Mouse (Mus musculus) forebrain, embryonic 13.5 days (tissue): ENCODE measurements around the gene Fam163a. TPM values are rescaled to one million over a fixed set of nuclear protein-coding genes. Genes with fewer than 3 reads are reported as not detected.
A peak's percentile ranks its signal among the peaks of the same experiment; 100 is the strongest.

ENCODE experiments used
- ATAC-seq: fragments of 200-750 bp; cut with Nextera tagmentation; 2 replicates; pipeline ENCODE4 v1.8.0; 2017
- H3K27ac ChIP-seq: fragments of 300-500 bp; sonication (generic); 2 replicates; pipeline ENCODE4 v1.5.1; 2015; ENCODE audit warnings: inconsistent platforms, mild to moderate bottlenecking, moderate library complexity
- H3K27me3 ChIP-seq: fragments of 300-500 bp; sonication (generic); 2 replicates; pipeline ENCODE4 v1.6.1; 2015; ENCODE audit warnings: mild to moderate bottlenecking, inconsistent platforms
- H3K36me3 ChIP-seq: fragments of 300-500 bp; sonication (generic); 2 replicates; pipeline ENCODE4 v1.6.1; 2015; ENCODE audit warnings: mild to moderate bottlenecking, inconsistent platforms; ENCODE audit not compliant: poor library complexity, severe bottlenecking
- H3K4me1 ChIP-seq: fragments of 300-500 bp; sonication (generic); 2 replicates; pipeline ENCODE4 v1.6.1; 2015; ENCODE audit warnings: inconsistent platforms
- H3K4me2 ChIP-seq: fragments of 300-500 bp; sonication (generic); 2 replicates; pipeline ENCODE4 v1.6.1; 2015; ENCODE audit warnings: inconsistent platforms, mild to moderate bottlenecking, moderate library complexity
- H3K4me3 ChIP-seq: fragments of 300-500 bp; sonication (generic); 2 replicates; pipeline ENCODE4 v1.5.1; 2015; ENCODE audit warnings: mild to moderate bottlenecking, inconsistent platforms
- H3K9ac ChIP-seq: fragments of 300-500 bp; sonication (generic); 2 replicates; pipeline ENCODE4 v1.6.1; 2015; ENCODE audit warnings: mild to moderate bottlenecking, inconsistent platforms
- H3K9me3 ChIP-seq: fragments of 300-500 bp; sonication (generic); replicated peaks from 2 replicates; pipeline ENCODE4 v1.6.1; 2016; ENCODE audit warnings: inconsistent platforms
- WGBS: fragments of 180-500 bp; shearing (Covaris S2); methylation state at CpG from one replicate; pipeline ENCODE4 v1.1.7; 2015; 5-methylcytosine and 5-hydroxymethylcytosine counted together
- polyA plus RNA-seq: library from polyadenylated mRNA; unstranded; fragments of >200 nt; fragmentation: Nextera tagmentation; extraction: Ambion mirVana; gene quantifications from 2 replicates; pipeline ENCODE4 v1.2.1, GENCODE M21; 2015

Gene Fam163a
- polyA plus RNA-seq, 1 experiment from 2014 or later = 2.1 TPM

DNA sequence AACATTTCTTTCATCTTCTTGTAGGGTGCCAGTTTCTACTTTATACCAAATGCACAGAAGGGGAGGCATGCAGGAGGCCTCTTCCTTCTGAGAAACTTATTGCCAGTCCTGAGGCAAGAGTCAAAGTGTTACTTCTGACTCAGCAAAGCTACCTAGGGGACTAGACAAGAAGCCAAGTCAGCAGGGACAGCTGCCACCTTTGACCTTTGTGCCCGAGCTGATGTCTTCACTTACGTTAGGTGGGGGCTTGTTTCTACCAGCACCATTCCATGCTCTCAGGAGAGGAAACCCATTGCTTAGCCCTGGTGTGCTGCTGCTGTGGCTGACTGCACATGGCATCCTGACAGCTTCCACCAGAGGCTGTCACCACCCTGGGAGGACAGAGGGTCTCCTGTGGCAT lies 16.5 kb upstream of the Fam163a start:
- H3K27ac ChIP-seq = no peak overlapping the region
- 54% methylated on average over 2 of the region's 2 CpGs for WGBS

DNA sequence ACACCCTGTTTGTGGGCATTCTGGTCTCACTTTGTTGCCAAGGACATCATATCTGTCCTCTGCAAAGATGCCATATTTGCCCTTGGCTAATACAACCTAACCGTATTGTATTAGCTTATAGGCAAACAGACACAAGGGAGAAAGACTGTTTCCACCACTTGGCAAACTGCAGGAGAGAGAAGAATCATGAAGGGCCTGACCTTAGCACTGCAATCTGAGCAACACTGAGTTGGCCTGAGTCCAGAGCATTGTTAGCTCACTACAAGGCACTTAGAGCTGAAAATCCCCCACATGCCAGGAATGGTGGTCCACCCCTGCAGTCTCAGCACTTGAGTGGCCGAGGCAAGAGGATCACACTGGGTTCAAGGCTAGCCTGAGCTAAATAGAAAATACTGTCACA lies 13.7 kb upstream of the Fam163a start:
- no peak for ATAC-seq
- no peaks in the 10 kb centered on the region for H3K9me3 ChIP-seq

More for the DNA sequence above, 16.5 kb upstream of the Fam163a start:
- Histone ChIP-seq H3K27me3 (no peaks in the 10 kb centered on the region), H3K36me3 (no peaks in the 10 kb centered on the region), H3K4me2 (no peak overlapping the region), H3K4me3 (no peak overlapping the region), H3K9ac (no peak overlapping the region), H3K9me3 (no peaks in the 10 kb centered on the region), H3K4me1 (peaks cover 12% of the 10 kb centered on the region; the same call in 1 of the 2 replicates)
- ATAC-seq = no peak

DNA sequence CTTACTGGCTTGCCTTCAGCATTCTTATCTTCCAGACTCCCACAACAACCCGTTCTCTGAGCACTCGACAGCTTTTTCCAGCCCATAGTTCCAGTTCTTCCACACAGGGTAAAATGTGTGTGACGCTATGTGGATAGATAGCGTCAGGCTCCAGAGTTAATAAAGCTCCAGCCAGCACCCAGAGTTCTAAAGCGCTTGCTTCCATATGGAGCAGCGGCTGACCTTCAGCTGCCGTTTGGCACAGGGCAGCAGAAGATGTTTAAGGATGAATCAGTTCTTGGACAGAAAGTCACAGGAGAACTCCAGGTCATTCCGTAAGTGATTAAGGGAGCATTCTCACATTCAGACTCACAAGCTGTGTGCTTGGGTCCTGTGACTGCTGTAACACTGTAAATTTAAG lies 13.1 kb upstream of the Fam163a start:
- Histone ChIP-seq H3K27ac (no peak overlapping the region), H3K36me3 (no peaks in the 10 kb centered on the region), H3K27me3 (0 out of 2 replicates have a peak, but pooled peaks cover 2% of the 10 kb centered on the region), H3K4me1 (peaks cover 11% of the 10 kb centered on the region; the same call in 1 of the 2 replicates), H3K9ac (no peak overlapping the region), H3K4me3 (no peak overlapping the region), H3K9me3 (no peaks in the 10 kb centered on the region), H3K4me2 (no peak overlapping the region)
- ATAC-seq = no peak
- WGBS = 87% methylated on average over 8 of the region's 8 CpGs

More for the DNA sequence above, 13.7 kb upstream of the Fam163a start:
- peaks cover 12% of the 10 kb centered on the region; the same call in 1 of the 2 replicates for H3K4me1 ChIP-seq
- no peaks in the 10 kb centered on the region for H3K36me3 ChIP-seq
- H3K4me3 ChIP-seq = no peak overlapping the region
- H3K4me2 ChIP-seq = no peak overlapping the region
- H3K9ac ChIP-seq = no peak overlapping the region
- H3K27ac ChIP-seq = no peak overlapping the region
- 90% methylated on average over 2 of the region's 2 CpGs for WGBS
- 0 out of 2 replicates have a peak, but pooled peaks cover 2% of the 10 kb centered on the region for H3K27me3 ChIP-seq

DNA sequence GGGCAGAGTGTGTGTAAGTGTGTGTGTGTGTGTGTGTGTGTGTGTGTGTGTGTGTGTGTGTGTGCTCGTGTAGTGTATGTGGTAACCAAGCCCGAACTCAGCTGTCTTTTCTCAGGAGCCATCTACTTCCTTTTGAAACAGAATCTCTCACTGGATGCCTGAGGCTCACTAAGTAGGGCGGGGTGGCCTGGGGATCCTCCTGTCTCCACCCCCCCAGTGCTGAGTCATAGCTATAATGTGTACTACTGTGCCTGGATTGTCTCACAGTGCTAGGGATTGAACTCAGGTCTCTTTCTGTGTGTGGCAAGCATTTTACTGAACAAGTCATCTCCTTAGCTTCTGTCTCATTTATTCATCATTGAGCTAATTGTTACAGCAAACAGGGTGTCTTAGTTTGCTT lies 12.6 kb upstream of the Fam163a start:
- 86% methylated on average over 3 of the region's 3 CpGs for WGBS
- Histone ChIP-seq H3K9ac (no peak overlapping the region), H3K4me3 (no peak overlapping the region), H3K27ac (no peak overlapping the region), H3K36me3 (no peaks in the 10 kb centered on the region), H3K4me2 (no peak overlapping the region), H3K4me1 (0 out of 2 replicates have a peak, but pooled peaks cover 5% of the 10 kb centered on the region), H3K27me3 (0 out of 2 replicates have a peak, but pooled peaks cover 2% of the 10 kb centered on the region), H3K9me3 (no peaks in the 10 kb centered on the region)
- ATAC-seq = no peak

DNA sequence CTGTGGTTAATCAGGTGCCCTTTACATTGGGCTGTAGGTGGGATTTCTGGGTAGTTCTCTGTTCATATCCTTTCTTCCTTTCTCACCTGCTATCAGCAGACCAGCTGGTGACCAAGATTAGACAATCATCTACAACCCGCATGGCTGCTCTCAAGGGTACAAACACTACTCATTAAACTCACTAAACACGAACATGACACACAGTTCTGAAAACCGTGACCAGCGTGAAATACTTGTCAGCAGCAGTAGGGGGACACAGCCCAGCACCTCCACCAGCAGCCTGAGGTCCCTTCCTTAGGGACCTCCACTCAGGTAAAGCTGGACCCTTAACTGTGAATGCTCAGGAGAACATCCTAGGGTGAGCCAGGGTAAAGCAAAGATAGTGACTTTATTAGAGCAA lies 11.4 kb upstream of the Fam163a start:
- 68% methylated on average over 4 of the region's 4 CpGs for WGBS

DNA sequence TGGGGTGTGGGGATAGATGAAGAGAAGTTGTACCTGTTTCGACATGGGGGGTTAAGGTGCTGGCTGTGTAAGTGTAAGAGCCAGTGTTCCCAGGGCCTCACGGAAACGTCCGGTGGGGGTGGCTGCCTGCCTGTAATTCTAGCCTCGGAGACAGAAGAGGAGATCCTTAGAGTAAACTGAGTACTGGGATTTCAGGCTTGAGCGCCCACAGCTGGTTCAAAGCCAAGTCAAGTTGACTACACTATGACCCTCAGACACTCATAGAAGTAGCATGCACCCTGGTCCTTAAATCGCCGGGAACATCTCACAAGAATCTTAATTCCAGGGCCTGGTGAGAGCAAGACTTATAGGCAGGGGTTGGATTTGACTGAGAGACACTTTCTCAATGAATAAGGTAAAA lies 9.8 kb upstream of the Fam163a start:
- Histone ChIP-seq H3K4me2 (no peak overlapping the region), H3K27ac (no peak overlapping the region), H3K9ac (no peak overlapping the region), H3K9me3 (no peaks in the 10 kb centered on the region), H3K36me3 (no peaks in the 10 kb centered on the region), H3K27me3 (0 out of 2 replicates have a peak, but pooled peaks cover 2% of the 10 kb centered on the region), H3K4me3 (no peak overlapping the region), H3K4me1 (no peaks in the 10 kb centered on the region)
- ATAC-seq = no peak
- WGBS = 84% methylated on average over 8 of the region's 8 CpGs

More for the DNA sequence above, 11.4 kb upstream of the Fam163a start:
- H3K27me3 ChIP-seq = 0 out of 2 replicates have a peak, but pooled peaks cover 2% of the 10 kb centered on the region
- H3K9me3 ChIP-seq = no peaks in the 10 kb centered on the region
- H3K27ac ChIP-seq = no peak overlapping the region
- no peak for ATAC-seq
- H3K9ac ChIP-seq = no peak overlapping the region
- no peak overlapping the region for H3K4me2 ChIP-seq
- H3K4me1 ChIP-seq = no peaks in the 10 kb centered on the region
- no peak overlapping the region for H3K4me3 ChIP-seq
- no peaks in the 10 kb centered on the region for H3K36me3 ChIP-seq

DNA sequence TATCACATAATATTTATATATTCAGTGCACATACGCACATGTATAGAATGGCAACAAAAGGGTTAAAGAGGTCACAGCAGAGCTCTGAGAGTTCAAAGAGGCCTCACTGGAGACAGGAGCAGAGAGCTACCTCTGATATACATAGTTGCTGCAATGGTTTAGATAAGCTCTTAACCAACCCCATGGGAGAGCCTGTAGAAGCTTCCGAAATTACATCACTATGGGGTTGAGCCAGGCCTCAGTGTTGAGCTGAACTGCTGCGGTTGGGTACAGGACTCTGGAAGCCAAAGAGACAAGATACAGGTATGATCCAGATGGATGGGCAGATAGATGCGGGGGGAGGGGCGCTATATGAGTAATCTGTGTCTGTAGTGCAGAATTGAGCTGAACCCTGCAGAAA lies 8.1 kb upstream of the Fam163a start:
- H3K27me3 ChIP-seq = 0 out of 2 replicates have a peak, but pooled peaks cover 2% of the 10 kb centered on the region
- no peaks in the 10 kb centered on the region for H3K4me1 ChIP-seq
- no peak overlapping the region for H3K4me2 ChIP-seq
- no peaks in the 10 kb centered on the region for H3K36me3 ChIP-seq
- H3K9ac ChIP-seq = no peak overlapping the region
- H3K27ac ChIP-seq = no peak overlapping the region
- no peak for ATAC-seq
- H3K9me3 ChIP-seq = no peaks in the 10 kb centered on the region
- H3K4me3 ChIP-seq = no peak overlapping the region
- 94% methylated on average over 5 of the region's 5 CpGs for WGBS

DNA sequence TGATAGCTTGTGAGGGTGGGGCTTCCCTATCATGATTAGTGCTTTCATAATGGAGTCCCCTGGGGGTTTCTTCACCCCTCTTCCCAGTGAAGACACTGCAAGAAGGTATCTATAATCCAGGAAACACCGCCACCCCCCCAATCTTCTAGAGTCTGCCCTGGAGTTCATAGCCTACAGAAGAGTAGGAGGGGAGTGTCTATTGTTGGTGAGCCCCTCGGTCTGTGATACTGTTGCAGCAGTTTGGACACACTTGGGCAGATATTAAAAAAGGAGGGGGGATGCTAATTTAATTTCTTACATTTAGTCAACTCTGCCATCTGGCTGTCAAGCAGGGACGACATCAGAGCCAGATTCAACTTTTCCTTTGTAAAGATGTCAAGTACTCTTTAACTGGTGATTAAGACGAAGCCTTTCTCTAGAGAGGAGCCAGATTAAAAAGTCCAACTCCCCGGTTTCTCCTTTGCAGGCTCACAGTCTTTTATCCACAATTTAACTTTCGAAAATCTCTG lies 7.0 kb upstream of the Fam163a start:
- no peak overlapping the region for H3K4me2 ChIP-seq
- H3K4me3 ChIP-seq = no peak overlapping the region
- peaks cover 11% of the 10 kb centered on the region for H3K27me3 ChIP-seq
- no peak overlapping the region for H3K27ac ChIP-seq
- ATAC-seq = no peak
- no peaks in the 10 kb centered on the region for H3K4me1 ChIP-seq
- no peak overlapping the region for H3K9ac ChIP-seq
- 30% methylated on average over 6 of the region's 6 CpGs for WGBS
- H3K36me3 ChIP-seq = no peaks in the 10 kb centered on the region
- H3K9me3 ChIP-seq = no peaks in the 10 kb centered on the region

DNA sequence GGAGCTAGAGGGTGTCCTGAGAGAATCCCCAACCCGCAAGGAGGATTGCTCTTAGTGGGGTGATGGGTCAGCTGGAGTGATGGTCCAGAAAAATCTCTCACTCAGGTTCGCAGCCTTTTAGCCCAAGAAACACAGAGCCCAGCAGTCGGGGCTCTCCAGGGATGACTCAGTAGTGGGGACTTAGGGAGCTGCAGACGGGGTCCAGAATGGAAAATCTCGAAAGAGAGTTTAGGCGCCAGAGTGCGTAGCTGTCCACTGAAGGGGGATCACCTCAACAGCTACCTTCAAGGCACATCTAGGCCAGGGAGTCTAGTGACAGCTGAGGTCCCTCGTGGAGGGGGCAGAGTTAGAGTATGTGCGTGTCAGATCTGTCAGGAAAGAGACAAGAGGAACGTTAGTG lies 338 bp upstream of the Fam163a start:
- Histone ChIP-seq H3K4me1 (peaks cover 18% of the 10 kb centered on the region), H3K27ac (no peak overlapping the region), H3K9ac (peak overlapping the region; percentile 65), H3K4me2 (peak overlapping the region; percentile 70), H3K9me3 (no peaks in the 10 kb centered on the region), H3K27me3 (peaks cover 61% of the 10 kb centered on the region), H3K4me3 (peak overlapping the region; percentile 46), H3K36me3 (no peaks in the 10 kb centered on the region)
- WGBS = 16% methylated on average over 10 of the region's 10 CpGs
- ATAC-seq = no peak

DNA sequence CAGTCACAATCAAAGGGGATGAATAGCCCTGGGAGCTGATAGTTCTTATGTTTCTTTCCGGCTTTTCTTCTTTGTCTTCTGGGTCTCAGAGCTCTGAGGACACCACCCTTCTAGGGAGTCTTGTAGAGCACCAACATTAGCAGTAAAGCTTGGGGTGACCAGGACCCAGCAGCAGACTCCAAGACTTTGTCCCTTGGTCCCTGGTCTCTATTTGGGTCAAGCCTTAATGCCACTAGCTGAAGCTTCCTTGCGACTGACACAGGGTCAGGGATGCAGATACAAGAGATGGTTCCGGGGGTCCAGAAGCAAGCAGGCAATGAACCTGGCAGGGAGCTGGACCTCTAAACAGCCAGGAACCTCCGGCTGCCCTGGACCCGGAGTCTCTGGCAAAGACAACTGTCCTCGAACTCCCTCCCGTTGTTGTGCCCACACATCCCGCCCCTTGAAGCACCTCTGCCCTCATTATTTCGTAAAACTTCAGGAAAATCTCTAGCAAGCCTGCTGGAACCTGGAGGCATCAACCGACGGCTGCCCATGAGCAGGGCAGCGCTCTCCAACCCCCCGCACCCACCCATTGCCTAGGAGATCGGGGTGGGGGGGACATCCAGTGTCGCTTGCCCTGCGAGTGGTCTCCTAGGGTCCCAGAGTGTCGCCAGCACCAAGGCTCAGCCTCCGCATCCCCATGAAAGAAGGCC lies 718 bp downstream of the Fam163a start:
- H3K9me3 ChIP-seq = no peaks in the 10 kb centered on the region
- 3% methylated on average over 18 of the region's 18 CpGs for WGBS
- peaks cover 61% of the 10 kb centered on the region for H3K27me3 ChIP-seq
- H3K27ac ChIP-seq = no peak overlapping the region
- ATAC-seq = no peak
- peak overlapping the region; percentile 46 for H3K4me3 ChIP-seq
- H3K36me3 ChIP-seq = no peaks in the 10 kb centered on the region
- H3K4me2 ChIP-seq = peak overlapping the region; percentile 70
- H3K4me1 ChIP-seq = peaks cover 18% of the 10 kb centered on the region
- H3K9ac ChIP-seq = peak overlapping the region; percentile 65

DNA sequence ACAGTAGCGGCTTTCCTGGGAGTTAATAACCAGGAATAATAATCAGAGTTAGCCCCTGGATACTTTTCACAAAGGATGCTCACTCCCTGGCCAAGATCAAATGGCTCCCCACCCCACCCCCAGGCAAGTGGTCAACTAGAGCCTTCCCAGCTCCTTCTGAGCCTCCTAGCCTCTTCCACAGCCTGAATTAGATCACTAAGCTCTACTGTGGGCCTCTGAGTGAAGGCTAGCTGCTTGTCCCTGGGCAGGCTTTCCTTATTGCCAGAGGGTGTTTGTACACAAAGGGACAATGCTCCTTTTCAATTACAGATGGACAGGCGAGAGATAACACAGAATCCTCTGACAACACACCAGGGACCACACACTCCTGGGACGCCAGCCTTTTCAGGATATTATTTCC lies 2.2 kb downstream of the Fam163a start:
- no peak overlapping the region for H3K9ac ChIP-seq
- WGBS = 27% methylated on average over 3 of the region's 3 CpGs
- H3K27ac ChIP-seq = no peak overlapping the region
- peaks cover 61% of the 10 kb centered on the region for H3K27me3 ChIP-seq
- peaks cover 18% of the 10 kb centered on the region for H3K4me1 ChIP-seq
- H3K36me3 ChIP-seq = no peaks in the 10 kb centered on the region
- H3K4me2 ChIP-seq = no peak overlapping the region
- H3K4me3 ChIP-seq = no peak overlapping the region
- no peaks in the 10 kb centered on the region for H3K9me3 ChIP-seq
- no peak for ATAC-seq

DNA sequence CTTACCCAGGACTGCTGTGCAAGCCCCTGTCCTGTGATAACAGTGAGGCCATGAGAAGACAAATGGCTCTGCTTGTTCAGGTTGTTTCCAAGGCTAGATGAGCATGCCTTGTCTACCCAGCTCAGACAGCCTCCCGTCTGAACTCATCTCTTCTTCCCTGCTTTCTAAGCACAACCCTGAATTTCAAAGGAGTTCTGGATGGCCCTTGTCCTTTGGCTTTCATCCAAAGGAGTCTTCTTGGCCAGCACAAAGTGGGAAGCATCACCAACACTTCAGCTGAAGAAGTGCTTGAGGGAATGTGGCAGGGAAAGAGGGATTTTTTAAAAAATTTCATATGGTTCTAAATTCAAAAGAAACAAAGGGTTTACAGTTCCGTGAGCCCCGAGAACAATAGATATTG lies 3.8 kb downstream of the Fam163a start:
- no peak overlapping the region for H3K9ac ChIP-seq
- no peaks in the 10 kb centered on the region for H3K36me3 ChIP-seq
- no peak overlapping the region for H3K27ac ChIP-seq
- H3K4me1 ChIP-seq = peaks cover 18% of the 10 kb centered on the region
- H3K4me3 ChIP-seq = no peak overlapping the region
- WGBS = 95% methylated on average over 3 of the region's 3 CpGs
- H3K27me3 ChIP-seq = peaks cover 48% of the 10 kb centered on the region
- H3K9me3 ChIP-seq = no peaks in the 10 kb centered on the region
- no peak for ATAC-seq
- no peak overlapping the region for H3K4me2 ChIP-seq
